Mouse (Mus musculus) kidney, adult 8-10 months (tissue): ENCODE measurements around the gene Nfkbie.

Experiments used
- DNase-seq, 2 experiments: peaks; one replicate each; pipeline ENCODE4 v3.0.0; 2022

Nfkbie gene

GRCm38 (mm10) chr17:45563655-45564530 is 8.4 kb downstream of the Nfkbie start, which contains the start of gene Slc35b2:
Slc35b2 (plus strand) TSS chr17:45563874.
- peak; percentile 91 to 92 for DNase-seq

- DNase-seq, result no peak
Measured at GRCm38 (mm10) chr17:45564531-45565084, 9.1 kb downstream of the Nfkbie start.

- DNase-seq, result no peak
Measured at GRCm38 (mm10) chr17:45565103-45565502, 9.6 kb downstream of the Nfkbie start.

- DNase-seq, result no peak
Measured at GRCm38 (mm10) chr17:45566031-45566359, 10.5 kb downstream of the Nfkbie start.

GRCm38 (mm10) chr17:45566360-45567161 is 11.1 kb downstream of the Nfkbie start:
- DNase-seq, result no peak

GRCm38 (mm10) chr17:45567162-45567601 is 11.7 kb downstream of the Nfkbie start:
- no peak for DNase-seq

- no peak for DNase-seq
Measured at GRCm38 (mm10) chr17:45568990-45569389, 13.5 kb downstream of the Nfkbie start.

- DNase-seq, result no peak
Measured at GRCm38 (mm10) chr17:45569999-45570398, 14.5 kb downstream of the Nfkbie start.

- DNase-seq, result peak; percentile 75 to 77
Measured at GRCm38 (mm10) chr17:45572103-45573086, 16.9 kb downstream of the Nfkbie start.

GRCm38 (mm10) chr17:45573087-45573779 is 17.7 kb downstream of the Nfkbie start, which contains the start of gene Hsp90ab1:
Hsp90ab1 (minus strand) TSS chr17:45573271.
- DNase-seq, result peak; percentile 96 to 98

GRCm38 (mm10) chr17:45573780-45574123 is 18.2 kb downstream of the Nfkbie start:
- peak; percentile 97 to 99 for DNase-seq

GRCm38 (mm10) chr17:45574129-45574761 is 18.7 kb downstream of the Nfkbie start:
- peak; percentile 63 to 72 for DNase-seq

- DNase-seq, result no peak
Measured at GRCm38 (mm10) chr17:45575123-45575897, 19.8 kb downstream of the Nfkbie start.

GRCm38 (mm10) chr17:45578242-45578641 is 22.7 kb downstream of the Nfkbie start:
- DNase-seq, result no peak

- no peak for DNase-seq
Measured at GRCm38 (mm10) chr17:45578843-45579242, 23.3 kb downstream of the Nfkbie start.

- DNase-seq, result peak in 1 of 2 experiments; percentile 77
Measured at GRCm38 (mm10) chr17:45579554-45579953, 24.1 kb downstream of the Nfkbie start.

- DNase-seq, result no peak
Measured at GRCm38 (mm10) chr17:45580958-45581477, 25.5 kb downstream of the Nfkbie start.

GRCm38 (mm10) chr17:45581567-45581983 is 26.1 kb downstream of the Nfkbie start:
- DNase-seq, result peak; percentile 70 to 72

GRCm38 (mm10) chr17:45582188-45582587 is 26.7 kb downstream of the Nfkbie start:
- no peak for DNase-seq
